Mouse (Mus musculus): ENCODE results near the gene Vmn1r9. TPM values are rescaled to one million over a fixed set of nuclear protein-coding genes. Genes with fewer than 3 reads are reported as not detected.
"Not testable (repeated sequence)": the region's sequence is repeated elsewhere in the genome, so short reads cannot be mapped to it uniquely, and the experiment has no call there.

Vmn1r9 gene
- total RNA-seq (2021) = not detected
- long read RNA-seq, experiment 1 = 0 reads
- long read RNA-seq, experiment 2 = 0 reads

DNA sequence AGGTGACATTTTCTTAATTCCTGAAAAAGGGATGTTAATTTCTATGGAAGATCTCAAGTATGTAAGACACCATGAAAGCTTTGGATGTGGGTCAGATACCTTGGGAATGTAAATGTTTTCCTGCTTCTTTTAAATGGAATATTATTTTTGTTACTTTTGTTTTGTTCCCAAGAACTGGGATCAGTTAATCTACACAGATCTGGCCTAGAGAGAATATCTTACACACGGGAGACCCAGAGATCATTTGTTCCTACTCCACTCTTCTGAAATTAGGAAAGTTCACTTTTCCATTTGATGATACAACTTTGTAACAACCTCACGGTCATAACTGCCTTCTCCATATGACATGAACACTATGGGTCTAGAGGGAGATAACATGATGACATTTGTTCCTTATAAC is at the start of gene Vmn1r9:
Gene Vmn1r9 (plus strand): TSS at position 301 of the 400 bp plus-strand sequence.
- Histone ChIP-seq H3K27ac (no peak within 1 kb of the TSS), H3K4me3 (no peak within 1 kb of the TSS)
- no peak for TF ChIP-seq CTCF (IDR thresholded peaks at IDR 0.05)
- intact Hi-C loops (cut with DNase I) = no loop called here
- DNase-seq (ENCODE audit: extremely low spot score in 1 of 2, low spot score in 2 of 2) = no peak

DNA sequence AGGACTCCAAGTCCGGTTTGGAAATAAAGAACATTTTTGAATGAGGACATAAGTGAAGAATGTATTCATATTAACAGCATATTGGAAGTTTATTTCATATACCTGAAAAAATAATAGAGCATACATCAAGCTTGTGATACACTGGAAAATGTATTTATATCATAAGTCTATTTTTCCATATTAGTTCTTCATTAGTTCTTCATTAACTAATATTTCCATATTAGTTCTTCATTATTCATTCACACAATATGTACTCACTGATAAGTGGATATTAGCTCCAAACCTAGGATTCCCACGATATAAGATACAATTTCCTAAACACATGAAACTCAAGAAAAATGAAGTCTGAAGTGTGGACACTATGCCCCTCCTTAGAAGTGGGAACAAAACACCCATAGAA is 41.4 kb upstream of the Vmn1r9 start, which contains the start of gene Vmn1r7:
Gene Vmn1r7 (minus strand): TSS at position 101 of the 400 bp plus-strand sequence.
- intact Hi-C loops (cut with DNase I); H3K4me3 ChIP-seq; H3K27ac ChIP-seq; DNase-seq (ENCODE audit: extremely low spot score in 1 of 2, low spot score in 2 of 2): not testable (repeated sequence)

DNA sequence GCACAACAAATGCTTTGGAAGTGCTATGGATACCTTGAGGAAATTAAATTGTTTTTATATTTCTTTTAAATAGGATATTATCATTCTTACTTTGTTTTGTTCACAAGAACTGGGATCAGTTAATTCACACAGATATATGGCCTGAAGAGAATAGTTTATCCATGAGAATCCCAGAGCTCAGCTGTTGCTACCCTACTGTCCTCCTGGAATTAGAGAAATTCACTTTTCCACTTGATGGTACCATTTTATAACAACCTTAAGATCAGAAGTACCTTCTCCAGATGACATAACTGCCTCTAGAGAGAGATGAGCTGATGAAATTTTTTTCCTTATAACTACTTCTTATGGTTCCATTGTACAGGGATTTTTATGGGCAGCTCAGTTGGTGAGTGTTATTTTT is 34.6 kb upstream of the Vmn1r9 start, which contains the start of gene Vmn1r8:
Gene Vmn1r8 (plus strand): TSS at position 301 of the 400 bp plus-strand sequence.
- no peak within 1 kb of the TSS for H3K4me3 ChIP-seq
- no peak within 1 kb of the TSS for H3K27ac ChIP-seq
- intact Hi-C loops (cut with DNase I) = no loop called here
- DNase-seq (ENCODE audit: extremely low spot score in 1 of 2, low spot score in 2 of 2) = no peak
- TF ChIP-seq CTCF (IDR thresholded peaks at IDR 0.05) = no peak

DNA sequence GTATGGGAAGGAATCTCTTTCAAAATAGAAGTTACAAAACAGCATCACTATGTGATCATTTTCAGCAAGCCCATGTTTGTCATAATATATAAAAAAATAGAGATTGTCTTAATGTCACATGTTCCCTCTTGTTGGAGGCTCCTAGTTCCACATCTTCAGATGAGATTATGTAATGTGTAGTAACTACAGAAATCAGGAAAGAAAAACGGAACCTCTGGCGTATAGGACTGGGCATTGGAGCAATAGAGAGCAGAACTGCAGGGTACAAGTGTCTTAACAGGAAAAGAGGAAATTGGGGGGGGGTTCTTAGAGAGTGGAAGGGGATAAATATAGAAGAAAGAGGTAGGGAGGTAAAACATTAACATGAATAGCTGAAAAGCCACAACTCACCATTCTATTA is 31.9 kb upstream of the Vmn1r9 start:
- TF ChIP-seq CTCF (IDR thresholded peaks at IDR 0.05) = no peak
- no peak overlapping the region for H3K27ac ChIP-seq
- intact Hi-C loops (cut with DNase I) = no loop called here
- no peak for DNase-seq (ENCODE audit: extremely low spot score in 1 of 2, low spot score in 2 of 2)
- no peak overlapping the region for H3K4me3 ChIP-seq

DNA sequence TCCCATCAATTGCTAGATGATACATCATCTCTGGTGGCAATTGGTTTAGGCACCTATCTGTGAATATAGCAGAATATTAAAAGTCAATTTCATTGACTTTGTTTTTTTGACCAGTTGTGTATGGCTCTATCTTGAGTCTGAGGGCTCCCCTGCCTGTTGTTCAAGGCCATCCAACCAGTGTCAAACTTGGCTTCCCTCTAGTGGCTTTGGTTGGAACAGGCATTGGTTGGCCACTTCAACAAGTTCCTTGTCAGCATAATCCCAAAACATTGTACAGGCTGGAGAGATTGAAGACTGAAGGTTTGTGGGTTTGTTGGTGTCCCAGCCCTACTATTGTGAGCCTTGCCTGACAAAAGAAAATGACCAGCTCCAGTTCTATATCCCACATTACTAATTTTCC is 2.9 kb upstream of the Vmn1r9 start:
- no peak overlapping the region for H3K4me3 ChIP-seq
- TF ChIP-seq CTCF (IDR thresholded peaks at IDR 0.05) = no peak; the same call in 1 of the 2 replicates
- no peak for DNase-seq (ENCODE audit: extremely low spot score in 1 of 2, low spot score in 2 of 2)
- no peak overlapping the region for H3K27ac ChIP-seq
- intact Hi-C loops (cut with DNase I) = no loop called here

DNA sequence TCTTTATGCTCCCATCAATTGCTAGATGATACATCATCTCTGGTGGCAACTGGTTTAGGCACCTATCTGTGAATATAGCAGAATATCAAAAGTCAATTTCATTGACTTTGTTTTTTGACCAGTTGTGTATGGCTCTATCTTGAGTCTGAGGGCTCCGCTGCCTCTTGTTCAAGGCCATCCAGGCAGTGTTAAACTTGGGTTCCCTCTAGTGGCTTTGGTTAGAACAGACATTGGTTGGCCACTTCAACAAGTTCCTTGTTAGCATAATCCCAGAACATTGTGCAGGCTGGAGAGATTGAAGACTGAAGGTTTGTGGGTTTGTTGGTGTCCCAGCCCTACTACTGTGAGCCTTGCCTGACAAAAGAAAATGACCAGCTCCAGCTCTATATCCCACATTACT is 39.8 kb downstream of the Vmn1r9 start:
- DNase-seq (ENCODE audit: extremely low spot score in 1 of 2, low spot score in 2 of 2) = no peak
- no peak; the same call in 1 of the 2 replicates for TF ChIP-seq CTCF (IDR thresholded peaks at IDR 0.05)
- intact Hi-C loops (cut with DNase I) = no loop called here
- H3K4me3 ChIP-seq = no peak overlapping the region
- no peak overlapping the region for H3K27ac ChIP-seq

DNA sequence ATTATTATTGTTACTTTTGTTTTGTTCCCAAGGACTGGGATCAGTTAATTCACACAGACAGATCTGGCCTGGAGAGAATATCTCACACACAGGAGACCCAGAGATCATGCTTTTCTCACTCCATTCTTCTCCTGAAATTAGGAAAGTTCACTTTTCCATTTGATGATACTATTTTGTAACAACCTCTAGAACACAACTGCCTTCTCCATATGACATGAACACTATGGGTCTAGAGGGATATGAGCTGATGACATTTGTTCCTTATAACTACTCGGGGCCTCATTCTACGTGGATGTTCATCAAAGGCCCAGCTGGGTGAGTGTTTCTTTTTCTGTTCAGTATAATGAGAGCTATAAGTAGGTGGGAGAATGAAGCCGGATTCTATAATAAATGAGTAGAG is 42.6 kb downstream of the Vmn1r9 start, which contains the start of gene Vmn1r10:
Gene Vmn1r10 (plus strand): TSS at position 301 of the 400 bp plus-strand sequence.
- TF ChIP-seq CTCF (IDR thresholded peaks at IDR 0.05) = no peak
- intact Hi-C loops (cut with DNase I) = no loop called here

More for the DNA sequence above, 42.6 kb downstream of the Vmn1r9 start, which contains the start of gene Vmn1r10:
- H3K27ac ChIP-seq = no peak within 1 kb of the TSS
- DNase-seq (ENCODE audit: extremely low spot score in 1 of 2, low spot score in 2 of 2) = no peak
- H3K4me3 ChIP-seq = no peak within 1 kb of the TSS

Other genes with a start within 250 kb of the Vmn1r9 start
- gene Fkbp9, start 234.7 kb upstream of the Vmn1r9 start, total RNA-seq (2021) = 10 to 100 TPM; 25.9 to 26.6 TPM
- gene Nt5c3, start 142.9 kb upstream of the Vmn1r9 start, total RNA-seq (2021) = 10 to 100 TPM; 56.1 to 56.6 TPM
- under 1 TPM; 0.16 to 0.27 TPM for gene Vmn1r4, start 142.8 kb upstream of the Vmn1r9 start, total RNA-seq (2021)
- gene Vmn1r5, start 96.5 kb upstream of the Vmn1r9 start, total RNA-seq (2021) = not detected
- not detected for gene Vmn1r6, start 69.5 kb upstream of the Vmn1r9 start, total RNA-seq (2021)
- not detected for gene Vmn1r7, start 41.5 kb upstream of the Vmn1r9 start, total RNA-seq (2021)
- not detected for gene Vmn1r8, start 34.5 kb upstream of the Vmn1r9 start, total RNA-seq (2021)
- gene Vmn1r10, start 42.7 kb downstream of the Vmn1r9 start, total RNA-seq (2021) = not detected
- not detected for gene Vmn1r11, start 66.7 kb downstream of the Vmn1r9 start, total RNA-seq (2021)
- not detected for gene Vmn1r12, start 90.1 kb downstream of the Vmn1r9 start, total RNA-seq (2021)
- gene Vmn1r13, start 136.5 kb downstream of the Vmn1r9 start, total RNA-seq (2021) = not detected
- not detected for gene Vmn1r14, start 164.9 kb downstream of the Vmn1r9 start, total RNA-seq (2021)
- gene Vmn1r15, start 191.2 kb downstream of the Vmn1r9 start, total RNA-seq (2021) = not detected